Mouse (Mus musculus): ENCODE measurements around the gene Tex101.
"Not testable (repeated sequence)": the region's sequence is repeated elsewhere in the genome, so short reads cannot be mapped to it uniquely, and the experiment has no call there.

Gene Tex101

GRCm38 (mm10) chr7:24636264-24636663 lies 40.2 kb downstream of the Tex101 start, which contains the start of gene Lypd3:
TSS of gene Lypd3 (plus strand) at chr7:24636550.
- intact Hi-C loops (cut with DNase I): no loop called here

- intact Hi-C loops (cut with DNase I): no loop called here
These were observed 46.2 kb downstream of the Tex101 start for GRCm38 (mm10) chr7:24630116-24630880.

GRCm38 (mm10) chr7:24629672-24630071 lies 46.8 kb downstream of the Tex101 start:
- intact Hi-C loops (cut with DNase I): no loop called here

GRCm38 (mm10) chr7:24628685-24629610 lies 47.5 kb downstream of the Tex101 start:
- intact Hi-C loops (cut with DNase I): no loop called here

GRCm38 (mm10) chr7:24622967-24623366 lies 53.5 kb downstream of the Tex101 start:
- intact Hi-C loops (cut with DNase I): no loop called here

GRCm38 (mm10) chr7:24621193-24621592 lies 55.3 kb downstream of the Tex101 start:
- intact Hi-C loops (cut with DNase I): no loop called here

- intact Hi-C loops (cut with DNase I): no loop called here
These were observed 56.6 kb downstream of the Tex101 start for GRCm38 (mm10) chr7:24619671-24620397.

GRCm38 (mm10) chr7:24618374-24618773 lies 58.1 kb downstream of the Tex101 start:
- intact Hi-C loops (cut with DNase I): not testable (repeated sequence)
